Mouse (Mus musculus): ENCODE data around the gene Olfr195.
"Not testable (repeated sequence)": the region's sequence is repeated elsewhere in the genome, so short reads cannot be mapped to it uniquely, and the experiment has no call there.

GRCm38 (mm10) chr16:59108522-59108921 is 38.3 kb upstream of the Olfr195 start:
- not testable (repeated sequence) for TF ChIP-seq CTCF, EP300 (IDR thresholded peaks at IDR 0.05; ENCODE audit: low read depth)
